Mouse (Mus musculus) 416B (cell line): ENCODE measurements at regions not wholly inside any gene's neighbourhood (a gene's known extent, or its start where the extent isn't known, plus 50 kb on each side); places are given as distances from the start of the nearest gene placed in this dataset.
A peak's percentile ranks its signal among the peaks of the same experiment; 100 is the strongest.

Source experiments
- DNase-seq: peaks from one replicate; pipeline ENCODE4 v3.0.0; 2011; ENCODE audit warnings: low read depth

GRCm38 (mm10) chr13:6059515-6060228 is 198.4 kb downstream of the Klf6 start:
- no peak for DNase-seq

- DNase-seq: no peak
These were observed 199.1 kb downstream of the Klf6 start for GRCm38 (mm10) chr13:6060229-6060845.

- peak; percentile 83 for DNase-seq
These were observed 201.0 kb downstream of the Klf6 start for GRCm38 (mm10) chr13:6062305-6062704.

DNA sequence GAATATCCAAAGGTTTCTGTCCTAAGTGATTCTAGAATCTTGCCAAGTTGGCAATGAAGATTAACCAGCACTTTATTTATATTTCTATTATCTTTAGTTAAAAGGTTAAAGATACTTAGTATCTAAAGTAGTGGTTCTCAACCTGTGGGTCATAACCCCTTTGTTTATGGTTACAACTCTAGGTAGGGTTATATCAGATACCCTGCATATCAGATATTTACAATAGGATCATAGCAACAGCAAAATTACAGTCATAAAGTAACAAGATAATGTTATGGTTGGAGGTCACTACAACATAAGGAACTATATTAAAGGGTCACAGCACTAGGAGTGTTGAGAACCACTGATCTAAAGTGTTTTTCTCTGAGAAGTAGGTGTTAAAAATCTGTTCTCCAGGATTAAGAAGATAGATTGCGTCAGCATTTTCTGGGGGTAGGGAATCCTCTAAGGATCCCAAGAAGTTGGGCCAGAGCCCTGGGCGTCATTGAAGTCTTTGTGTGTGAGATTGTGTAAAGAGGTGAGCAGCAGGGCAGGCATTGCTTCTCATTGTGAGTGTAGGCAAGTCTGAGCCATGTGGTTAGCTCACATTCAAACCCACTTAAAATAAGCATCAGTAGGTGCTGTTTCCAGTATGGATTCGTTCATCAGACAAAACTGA is 201.6 kb downstream of the Klf6 start:
- DNase-seq: no peak

- DNase-seq: no peak
These were observed 215.9 kb downstream of the Klf6 start for GRCm38 (mm10) chr13:6076978-6077825.

DNA sequence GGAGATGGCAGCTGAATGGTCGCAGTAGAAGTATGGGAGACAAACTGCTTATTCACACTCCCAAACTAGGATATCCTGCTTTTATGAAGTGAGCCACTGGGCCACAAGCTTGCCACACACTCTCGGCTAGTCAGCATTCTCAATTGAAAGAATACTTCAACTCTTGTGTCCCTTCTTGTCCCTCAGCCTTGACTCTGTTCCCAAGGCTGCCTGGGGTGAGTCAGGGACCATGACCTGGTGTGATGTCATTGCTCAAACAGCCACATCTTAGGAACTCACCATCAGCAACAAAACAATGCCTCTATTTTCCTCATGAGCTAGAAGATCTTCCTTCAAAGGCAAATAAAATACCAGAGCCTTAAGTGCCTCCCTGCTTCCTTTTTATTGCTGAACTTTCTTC is 224.6 kb downstream of the Klf6 start:
- no peak for DNase-seq

GRCm38 (mm10) chr13:6109018-6109657 is 247.9 kb downstream of the Klf6 start:
- DNase-seq: peak; percentile 96

DNA sequence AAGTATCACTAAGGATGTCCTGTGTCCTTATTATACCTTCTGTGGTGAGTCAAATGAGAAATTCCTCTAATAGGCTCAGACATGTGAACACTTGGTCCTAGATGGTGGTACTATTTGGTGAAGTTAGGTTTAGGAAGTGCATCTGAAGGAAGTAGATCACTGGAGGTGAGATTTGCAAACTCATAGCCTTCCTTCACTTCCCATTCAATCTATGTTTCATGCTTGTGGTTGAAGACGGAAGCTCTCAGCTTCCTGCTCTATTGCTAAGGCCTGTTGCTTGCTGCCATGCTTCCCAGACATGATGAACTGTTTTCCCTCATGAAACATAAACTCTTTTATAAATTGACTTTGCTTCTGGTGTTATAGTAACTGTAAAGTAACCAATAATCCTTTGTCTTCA is 258.4 kb downstream of the Klf6 start:
- peak; percentile 75 for DNase-seq

- DNase-seq: no peak
These were observed 266.0 kb downstream of the Klf6 start for GRCm38 (mm10) chr13:6127311-6127710.

- DNase-seq: no peak
These were observed 267.6 kb downstream of the Klf6 start for GRCm38 (mm10) chr13:6128903-6129302.

- DNase-seq: no peak
These were observed 270.1 kb downstream of the Klf6 start for GRCm38 (mm10) chr13:6131363-6131762.

- DNase-seq: no peak
These were observed 275.9 kb downstream of the Klf6 start for GRCm38 (mm10) chr13:6137170-6137569.

- DNase-seq: no peak
These were observed 281.5 kb downstream of the Klf6 start for GRCm38 (mm10) chr13:6142771-6143170.

DNA sequence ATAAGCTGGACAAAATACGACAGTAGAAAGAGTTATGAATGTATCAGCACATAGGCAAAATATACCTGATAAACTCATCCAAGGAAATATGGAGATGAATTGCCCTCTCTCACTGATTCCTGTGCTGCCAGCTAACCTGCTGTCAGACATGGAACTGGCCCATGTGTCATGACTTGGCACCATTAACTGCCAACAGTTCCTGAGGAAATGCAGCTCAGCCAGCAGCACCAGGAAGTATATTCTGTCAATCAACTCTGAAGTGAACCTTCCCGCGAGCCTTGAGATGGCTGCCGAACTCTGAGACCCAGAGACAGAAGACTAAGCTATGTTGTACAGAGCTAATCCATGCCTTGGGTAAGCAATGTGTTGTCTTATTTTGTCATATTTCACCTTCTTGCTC is 292.4 kb downstream of the Klf6 start:
- peak; percentile 60 for DNase-seq

- DNase-seq: no peak
These were observed 294.9 kb downstream of the Klf6 start for GRCm38 (mm10) chr13:6156191-6156590.

DNA sequence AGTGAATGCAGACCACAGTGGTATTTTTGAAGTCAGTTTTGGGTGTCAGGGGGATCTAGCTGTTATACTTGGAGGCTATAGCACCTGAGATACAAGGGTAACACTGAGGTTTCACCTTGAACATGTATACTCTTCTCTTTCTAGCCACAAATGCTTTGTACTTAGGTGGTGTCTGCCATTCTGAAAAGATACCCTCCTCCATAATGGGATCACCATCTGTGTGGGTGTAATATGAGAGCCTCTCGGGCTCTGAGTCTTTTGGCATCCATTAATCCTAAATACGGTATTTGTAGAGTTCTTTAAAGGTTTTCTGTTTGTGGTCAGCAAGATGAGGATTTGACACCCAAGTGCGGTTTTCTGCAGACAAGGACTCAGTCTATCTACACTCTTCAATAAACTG is 295.7 kb downstream of the Klf6 start:
- no peak for DNase-seq

GRCm38 (mm10) chr13:6157946-6158345 is 296.7 kb downstream of the Klf6 start:
- no peak for DNase-seq

GRCm38 (mm10) chr13:6159412-6159811 is 298.1 kb downstream of the Klf6 start:
- DNase-seq: no peak

DNA sequence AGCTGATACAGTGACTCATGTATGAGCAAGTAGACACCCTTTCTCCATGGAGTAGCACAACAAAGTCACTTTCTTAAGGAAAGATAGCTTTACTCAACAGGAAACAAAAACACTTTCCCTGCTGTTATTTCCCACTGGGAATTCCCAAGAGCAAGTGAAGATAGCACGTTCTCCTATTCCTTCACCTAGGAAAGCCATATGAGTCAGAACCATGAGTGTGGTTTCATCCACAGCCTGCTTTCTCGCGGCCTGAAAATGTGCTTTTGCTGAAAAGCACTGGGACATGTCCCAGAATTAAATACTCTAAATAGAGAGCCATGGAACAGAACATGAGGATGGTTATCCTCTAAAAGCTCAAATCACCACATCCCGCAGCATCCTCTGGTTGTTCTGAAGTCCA is 304.6 kb downstream of the Klf6 start:
- no peak for DNase-seq

DNA sequence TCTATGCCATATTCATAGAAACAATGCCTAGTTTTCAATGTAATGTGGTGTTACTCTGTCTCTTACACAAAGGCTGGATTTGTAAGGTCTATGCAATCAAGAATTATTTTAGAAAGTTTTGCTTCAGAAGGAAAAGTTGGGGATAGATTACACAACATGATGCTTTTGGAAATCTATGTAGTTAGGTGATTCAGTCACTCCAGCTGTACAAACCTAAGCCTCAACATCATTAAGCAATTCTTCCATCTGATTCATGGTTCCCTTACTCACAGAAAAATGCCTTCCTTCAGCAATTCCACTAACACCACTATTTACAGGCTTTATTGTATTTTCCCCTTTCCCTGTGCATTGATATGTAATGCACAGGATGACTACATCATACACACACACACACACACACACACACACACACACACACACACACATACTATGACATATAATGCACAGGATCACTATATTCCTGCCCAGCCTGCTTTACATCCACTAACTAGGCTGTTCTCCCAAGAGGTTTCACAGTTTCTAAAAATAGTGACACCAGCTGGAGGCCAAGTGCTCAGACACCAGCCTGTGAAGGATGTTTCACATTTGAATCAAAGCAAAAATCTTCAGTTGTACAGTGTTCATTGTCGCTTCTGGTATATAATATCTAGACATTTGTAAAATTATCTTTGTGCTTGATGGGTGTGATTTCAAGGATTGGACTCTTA is 305.9 kb downstream of the Klf6 start:
- DNase-seq: no peak

GRCm38 (mm10) chr13:6173095-6173494 is 311.8 kb downstream of the Klf6 start:
- DNase-seq: no peak
